Mouse (Mus musculus) hindbrain, postnatal 0 days (tissue): ENCODE results near the gene Gucd1. TPM values are rescaled to one million over a fixed set of nuclear protein-coding genes. Genes with fewer than 3 reads are reported as not detected.

Source experiments
- ATAC-seq: fragments of 200-750 bp; cut with Nextera tagmentation; 2 replicates; pipeline ENCODE4 v1.8.0; 2017; ENCODE audit warnings: mild to moderate bottlenecking, moderate TSS enrichment, moderate library complexity
- DNase-seq: peaks from one replicate; pipeline ENCODE4 v3.0.0-alpha.2; 2015; ENCODE audit warnings: low spot score
- H3K27ac ChIP-seq: fragments of 300-500 bp; sonication (generic); 2 replicates; pipeline ENCODE4 v1.5.1; 2014; ENCODE audit warnings: mild to moderate bottlenecking
- H3K27me3 ChIP-seq: fragments of 300-500 bp; sonication (generic); 2 replicates; pipeline ENCODE4 v1.6.1; 2014; ENCODE audit warnings: low read length, mixed read lengths; ENCODE audit not compliant: insufficient read depth
- H3K36me3 ChIP-seq: fragments of 300-500 bp; sonication (generic); 2 replicates; pipeline ENCODE4 v1.6.1; 2014; ENCODE audit warnings: low read length, mixed read lengths; ENCODE audit not compliant: insufficient read depth
- H3K4me1 ChIP-seq: fragments of 300-500 bp; sonication (generic); 2 replicates; pipeline ENCODE4 v1.6.1; 2014; ENCODE audit warnings: antibody characterized with exemption, low read length, mixed read lengths; ENCODE audit not compliant: insufficient read depth
- H3K4me2 ChIP-seq: fragments of 300-500 bp; sonication (generic); 2 replicates; pipeline ENCODE4 v1.6.1; 2014; ENCODE audit warnings: low read depth, mild to moderate bottlenecking, low read length, moderate library complexity, mixed read lengths
- H3K4me3 ChIP-seq: fragments of 300-500 bp; sonication (generic); 2 replicates; pipeline ENCODE4 v1.5.1; 2014; ENCODE audit warnings: low read length
- H3K9ac ChIP-seq: fragments of 300-500 bp; sonication (generic); replicated peaks from 2 replicates; pipeline ENCODE4 v1.6.1; 2014; ENCODE audit warnings: mild to moderate bottlenecking, low read length, moderate library complexity, mixed read lengths
- H3K9me3 ChIP-seq: fragments of 300-500 bp; sonication (generic); 2 replicates; pipeline ENCODE4 v1.6.1; 2016; ENCODE audit warnings: low read length, mixed read lengths
- CTCF ChIP-seq: IDR thresholded peaks from 2 replicates; pipeline ENCODE4 v1.5.1; 2016; ENCODE audit warnings: antibody characterized with exemption, control low read depth, low read depth
- WGBS: fragments of 180-500 bp; shearing (Covaris S2); extraction: QIAGEN DNeasy Blood & Tissue Kit; methylation state at CpG from one replicate; pipeline ENCODE4 v1.1.7; 2014; 5-methylcytosine and 5-hydroxymethylcytosine counted together
- polyA plus RNA-seq: library from polyadenylated mRNA; unstranded; fragments of >200 nt; fragmentation: Nextera tagmentation; extraction: Ambion mirVana; gene quantifications from 2 replicates; pipeline ENCODE4 v1.2.1, GENCODE M21; 2015
- total RNA-seq: library from RNA; depleted of rRNA; stranded (reverse); fragments of >200 nt; gene quantifications from 2 replicates; pipeline ENCODE4 v1.2.3, GENCODE M21; 2014

The Gucd1 gene
- total and polyA plus RNA-seq, 2 experiments from 2014 or later, result 15.6 to 44.3 TPM

DNA sequence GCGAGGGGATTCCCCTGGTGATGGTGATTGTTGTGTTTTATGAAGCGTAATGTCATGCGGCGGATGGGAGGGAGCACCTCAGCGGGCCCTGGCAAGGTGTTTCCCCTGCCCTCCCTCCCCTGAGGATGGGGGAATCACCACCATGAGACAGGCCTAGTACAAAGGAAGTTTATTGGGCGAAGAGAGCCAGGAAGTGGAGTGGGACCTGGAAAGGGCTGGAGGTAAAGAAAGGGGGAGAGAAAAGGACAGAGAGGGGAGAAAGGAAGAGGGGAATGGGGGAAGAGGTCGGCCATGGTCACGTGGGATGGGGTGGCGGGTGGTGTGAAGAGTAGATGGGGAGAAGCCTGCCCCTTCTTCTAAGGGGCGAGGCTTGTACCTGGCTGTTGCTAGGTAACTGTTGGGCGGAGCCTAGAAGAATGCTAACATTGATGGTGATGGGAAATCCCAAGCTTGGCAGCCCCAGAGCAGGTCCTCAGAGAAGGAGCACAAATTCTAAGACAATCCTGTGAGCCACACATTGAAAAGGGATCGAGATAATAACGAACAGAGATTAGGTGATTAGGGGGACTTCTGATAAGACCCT, 71.2 kb downstream of the Gucd1 start:
- H3K36me3 ChIP-seq, result no peaks in the 10 kb centered on the region
- no peak for DNase-seq
- no peak overlapping the region for H3K4me3 ChIP-seq
- peaks cover 8% of the 10 kb centered on the region for H3K4me1 ChIP-seq
- no peaks in the 10 kb centered on the region for H3K27me3 ChIP-seq
- no peak overlapping the region for H3K4me2 ChIP-seq
- H3K9me3 ChIP-seq, result no peaks in the 10 kb centered on the region
- WGBS, result 70% methylated on average over 13 of the region's 13 CpGs
- TF ChIP-seq CTCF, result no peak
- no peak overlapping the region for H3K27ac ChIP-seq
- H3K9ac ChIP-seq, result no peak overlapping the region
- no peak for ATAC-seq

DNA sequence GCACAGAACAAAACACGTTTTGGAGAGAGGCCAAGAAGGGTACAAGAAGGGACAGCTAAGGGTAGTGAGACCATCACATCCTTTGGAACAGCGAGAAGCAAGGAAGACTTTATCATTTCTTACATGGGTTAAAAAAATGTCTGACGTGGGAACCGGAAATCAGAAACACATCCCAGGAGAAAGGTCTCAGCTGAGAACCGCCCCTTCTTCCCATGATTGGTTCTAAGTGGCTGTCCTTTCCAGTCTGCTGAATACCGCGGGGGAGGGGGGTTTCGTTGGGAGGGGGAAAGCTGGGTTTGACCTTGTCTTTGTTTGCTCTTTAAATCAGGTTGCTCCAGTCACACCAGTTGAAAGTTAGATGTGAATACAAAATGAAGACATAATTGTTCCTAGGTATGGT, 72.7 kb downstream of the Gucd1 start:
- no peaks in the 10 kb centered on the region for H3K9me3 ChIP-seq
- no peak overlapping the region for H3K27ac ChIP-seq
- ATAC-seq (no peak), DNase-seq (no peak)
- no peak overlapping the region for H3K4me3 ChIP-seq
- no peak overlapping the region for H3K4me2 ChIP-seq
- H3K27me3 ChIP-seq, result no peaks in the 10 kb centered on the region
- 64% methylated on average over 8 of the region's 8 CpGs for WGBS
- H3K36me3 ChIP-seq, result no peaks in the 10 kb centered on the region
- peaks cover 8% of the 10 kb centered on the region; the same call in 1 of the 2 replicates for H3K4me1 ChIP-seq
- H3K9ac ChIP-seq, result no peak overlapping the region
- no peak for TF ChIP-seq CTCF

DNA sequence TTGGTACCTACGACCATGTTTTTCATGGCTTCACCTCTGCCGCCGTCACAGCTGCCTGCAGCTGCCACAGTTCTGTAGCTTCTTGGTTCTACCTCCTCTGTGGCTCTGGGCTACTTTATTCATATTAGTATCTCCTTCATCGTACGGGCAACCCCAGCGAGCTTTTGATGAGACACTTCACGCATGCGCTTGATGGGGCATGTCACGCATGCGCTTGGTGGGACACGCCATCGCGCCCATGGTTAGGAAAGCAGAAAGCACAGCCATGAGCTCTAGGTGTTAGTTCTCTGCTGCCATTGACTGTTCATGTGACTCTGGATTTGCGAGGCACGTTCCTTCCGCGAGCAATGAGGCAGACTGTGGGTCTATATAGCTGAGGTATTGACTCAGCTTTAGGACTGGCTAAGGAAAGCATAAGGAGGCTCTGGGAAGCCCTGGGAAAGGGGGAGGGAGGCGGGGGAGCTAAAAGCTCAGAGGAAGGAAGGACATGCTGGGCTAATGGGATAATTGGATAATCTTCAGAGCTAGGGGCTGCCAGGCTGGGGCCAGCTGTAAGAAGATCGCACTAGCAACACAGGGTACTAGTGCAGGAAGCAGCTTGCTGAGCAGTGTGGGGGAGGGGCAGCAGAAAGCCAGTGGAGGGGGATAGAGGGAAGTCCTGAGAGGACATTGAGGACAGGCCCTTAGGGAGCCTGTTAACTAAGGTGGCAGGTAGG, 73.5 kb downstream of the Gucd1 start:
- Histone ChIP-seq H3K27me3 (no peaks in the 10 kb centered on the region), H3K4me1 (peaks cover 8% of the 10 kb centered on the region; the same call in 1 of the 2 replicates), H3K27ac (no peak overlapping the region; the same call in 1 of the 2 replicates), H3K36me3 (no peaks in the 10 kb centered on the region), H3K4me2 (no peak overlapping the region), H3K9me3 (no peaks in the 10 kb centered on the region), H3K9ac (no peak overlapping the region), H3K4me3 (no peak overlapping the region)
- 74% methylated on average over 19 of the region's 19 CpGs for WGBS
- no peak for TF ChIP-seq CTCF
- no peak for DNase-seq
- ATAC-seq, result peak; percentile 60

DNA sequence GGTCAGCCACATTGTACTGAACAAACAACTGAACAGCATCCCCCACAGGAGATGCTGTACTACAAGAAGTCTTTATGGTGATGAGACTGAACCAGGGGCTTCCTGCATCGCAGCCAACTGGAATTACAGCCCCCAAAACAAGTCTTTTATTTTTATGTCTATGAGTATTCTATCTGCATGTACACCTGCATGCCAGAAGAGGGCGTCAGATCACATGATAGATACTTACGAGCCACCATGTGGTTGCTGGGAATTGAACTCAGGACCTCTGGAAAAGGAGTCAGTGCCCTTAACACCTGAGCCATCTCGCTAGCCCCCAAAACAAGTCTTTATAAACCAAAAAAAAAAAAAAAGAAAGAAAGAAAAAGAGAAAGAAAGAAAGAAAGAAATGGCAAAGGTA, 74.8 kb downstream of the Gucd1 start:
- DNase-seq, result no peak
- no peak for ATAC-seq
- Histone ChIP-seq H3K27ac (no peak overlapping the region), H3K4me2 (no peak overlapping the region), H3K9me3 (no peaks in the 10 kb centered on the region), H3K36me3 (no peaks in the 10 kb centered on the region), H3K9ac (no peak overlapping the region), H3K4me3 (no peak overlapping the region), H3K27me3 (no peaks in the 10 kb centered on the region), H3K4me1 (peaks cover 6% of the 10 kb centered on the region; the same call in 1 of the 2 replicates)
- TF ChIP-seq CTCF, result no peak
- WGBS, result 83% methylated on average over 4 of the region's 4 CpGs

DNA sequence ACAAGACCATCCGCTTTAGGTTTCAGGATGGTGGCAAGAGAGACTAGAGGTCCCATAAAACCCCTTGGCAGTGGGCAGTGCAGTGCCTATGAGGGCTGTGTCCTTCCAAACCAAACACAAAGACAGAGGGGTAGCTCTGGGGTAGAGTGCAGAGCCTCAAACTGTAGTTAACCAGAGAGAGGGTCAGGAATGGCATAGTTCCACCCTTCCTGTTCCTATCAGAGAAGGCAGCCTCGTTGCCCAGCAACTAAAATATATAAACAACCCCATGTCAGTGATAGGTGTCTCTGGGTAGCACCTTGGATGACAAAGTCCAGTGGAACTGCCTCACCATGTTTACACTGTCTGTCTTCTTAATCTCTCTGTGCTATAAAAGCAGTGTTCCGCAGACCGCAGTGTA, 76.0 kb downstream of the Gucd1 start:
- H3K4me2 ChIP-seq, result no peak overlapping the region
- H3K4me1 ChIP-seq, result peaks cover 5% of the 10 kb centered on the region; the same call in 1 of the 2 replicates
- H3K9me3 ChIP-seq, result no peaks in the 10 kb centered on the region
- TF ChIP-seq CTCF, result no peak
- H3K27me3 ChIP-seq, result no peaks in the 10 kb centered on the region
- DNase-seq (no peak), ATAC-seq (no peak)
- 80% methylated on average over 4 of the region's 4 CpGs for WGBS
- H3K9ac ChIP-seq, result no peak overlapping the region
- no peak overlapping the region for H3K4me3 ChIP-seq
- no peaks in the 10 kb centered on the region for H3K36me3 ChIP-seq
- no peak overlapping the region for H3K27ac ChIP-seq

DNA sequence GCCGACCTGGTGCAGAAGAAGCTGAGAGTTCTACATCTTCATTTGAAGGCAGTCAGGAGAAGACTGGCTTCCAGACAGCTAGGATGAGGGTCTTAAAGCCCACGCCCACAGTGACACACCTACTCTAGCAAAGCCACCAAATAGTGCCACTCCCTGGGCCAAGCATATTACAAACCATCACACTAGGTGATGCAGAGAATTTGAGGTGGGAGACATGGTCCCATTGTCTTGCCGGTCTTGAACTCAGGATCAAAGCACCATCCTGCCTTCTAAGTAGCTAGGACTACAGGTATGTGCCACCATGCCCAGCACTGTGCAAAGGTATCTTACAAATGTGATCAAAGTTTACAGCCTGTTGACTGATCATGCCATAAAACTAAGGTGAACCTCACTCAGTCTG, 77.0 kb downstream of the Gucd1 start:
- Histone ChIP-seq H3K27ac (no peak overlapping the region), H3K9me3 (no peaks in the 10 kb centered on the region), H3K4me1 (peaks cover 5% of the 10 kb centered on the region; the same call in 1 of the 2 replicates), H3K4me2 (no peak overlapping the region), H3K27me3 (no peaks in the 10 kb centered on the region), H3K9ac (no peak overlapping the region), H3K36me3 (no peaks in the 10 kb centered on the region), H3K4me3 (no peak overlapping the region)
- DNase-seq (no peak), ATAC-seq (no peak)
- 87% methylated on average over 3 of the region's 3 CpGs for WGBS
- no peak for TF ChIP-seq CTCF
